Mouse (Mus musculus) embryonic facial prominence, embryonic 15.5 days (tissue): ENCODE measurements at regions not wholly inside any gene's neighbourhood (a gene's known extent, or its start where the extent isn't known, plus 50 kb on each side); places are given as distances from the start of the nearest gene placed in this dataset.

Experiments
- ATAC-seq: fragments of 200-750 bp; cut with Nextera tagmentation; 2 replicates; pipeline ENCODE4 v1.8.0; 2017; ENCODE audit warnings: low read depth, moderate TSS enrichment; ENCODE audit not compliant: insufficient number of reproducible peaks, low FRiP score, low TSS enrichment
- H3K27ac ChIP-seq: fragments of 300-500 bp; sonication (generic); replicated peaks from 2 replicates; pipeline ENCODE4 v1.5.1; 2015; ENCODE audit warnings: mild to moderate bottlenecking, inconsistent platforms
- H3K27me3 ChIP-seq: fragments of 300-500 bp; sonication (generic); 2 replicates; pipeline ENCODE4 v1.6.1; 2015; ENCODE audit warnings: inconsistent platforms
- H3K36me3 ChIP-seq: fragments of 300-500 bp; sonication (generic); 2 replicates; pipeline ENCODE4 v1.6.1; 2015; ENCODE audit warnings: mild to moderate bottlenecking, inconsistent platforms
- H3K4me1 ChIP-seq: fragments of 300-500 bp; sonication (generic); 2 replicates; pipeline ENCODE4 v1.6.1; 2015; ENCODE audit warnings: inconsistent platforms
- H3K4me2 ChIP-seq: fragments of 300-500 bp; sonication (generic); replicated peaks from 2 replicates; pipeline ENCODE4 v1.6.1; 2015; ENCODE audit warnings: mild to moderate bottlenecking, inconsistent platforms
- H3K4me3 ChIP-seq: fragments of 300-500 bp; sonication (generic); replicated peaks from 2 replicates; pipeline ENCODE4 v1.5.1; 2015; ENCODE audit warnings: mild to moderate bottlenecking, inconsistent platforms
- H3K9ac ChIP-seq: fragments of 300-500 bp; sonication (generic); 2 replicates; pipeline ENCODE4 v1.6.1; 2015; ENCODE audit warnings: inconsistent platforms
- H3K9me3 ChIP-seq: fragments of 300-500 bp; sonication (generic); replicated peaks from 2 replicates; pipeline ENCODE4 v1.6.1; 2016; ENCODE audit warnings: inconsistent platforms
- WGBS: fragments of 180-500 bp; shearing (Covaris S2); methylation state at CpG from one replicate; pipeline ENCODE4 v1.1.7; 2015; 5-methylcytosine and 5-hydroxymethylcytosine counted together

GRCm38 (mm10) chr6:117609476-117610404 is 231.2 kb upstream of the Zfp637 start:
- ATAC-seq = peak; percentile 84
- no peak overlapping the region for H3K4me2 ChIP-seq
- no peak overlapping the region for H3K9ac ChIP-seq
- WGBS = 38% methylated on average over 11 of the region's 11 CpGs
- H3K9me3 ChIP-seq = no peaks in the 10 kb centered on the region
- peak overlapping the region; percentile 34 for H3K27ac ChIP-seq
- no peak overlapping the region for H3K4me3 ChIP-seq
- no peaks in the 10 kb centered on the region for H3K36me3 ChIP-seq
- H3K4me1 ChIP-seq = peaks cover 34% of the 10 kb centered on the region
- no peaks in the 10 kb centered on the region for H3K27me3 ChIP-seq

GRCm38 (mm10) chr6:117611281-117611680 is 229.7 kb upstream of the Zfp637 start:
- Histone ChIP-seq H3K27ac (no peak overlapping the region), H3K4me2 (no peak overlapping the region), H3K4me1 (peaks cover 35% of the 10 kb centered on the region), H3K4me3 (no peak overlapping the region), H3K36me3 (no peaks in the 10 kb centered on the region), H3K9ac (no peak overlapping the region), H3K27me3 (no peaks in the 10 kb centered on the region), H3K9me3 (no peaks in the 10 kb centered on the region)
- ATAC-seq = no peak
- WGBS = 77% methylated on average over 10 of the region's 10 CpGs

GRCm38 (mm10) chr6:117611965-117612364 is 229.0 kb upstream of the Zfp637 start:
- Histone ChIP-seq H3K4me3 (no peak overlapping the region), H3K4me2 (no peak overlapping the region), H3K9me3 (no peaks in the 10 kb centered on the region), H3K36me3 (no peaks in the 10 kb centered on the region), H3K9ac (no peak overlapping the region), H3K27ac (no peak overlapping the region), H3K4me1 (peaks cover 35% of the 10 kb centered on the region), H3K27me3 (no peaks in the 10 kb centered on the region)
- ATAC-seq = no peak
- 74% methylated on average over 8 of the region's 8 CpGs for WGBS

- Histone ChIP-seq H3K9ac (no peak overlapping the region), H3K9me3 (no peaks in the 10 kb centered on the region), H3K4me1 (peaks cover 35% of the 10 kb centered on the region), H3K36me3 (no peaks in the 10 kb centered on the region), H3K4me3 (no peak overlapping the region), H3K4me2 (no peak overlapping the region), H3K27ac (no peak overlapping the region), H3K27me3 (no peaks in the 10 kb centered on the region)
- 46% methylated on average over 8 of the region's 8 CpGs for WGBS
- no peak for ATAC-seq
Measured at GRCm38 (mm10) chr6:117612421-117612820, 228.6 kb upstream of the Zfp637 start.

- H3K36me3 ChIP-seq = no peaks in the 10 kb centered on the region
- WGBS = 25% methylated on average over 11 of the region's 11 CpGs
- 0 out of 2 replicates have a peak overlapping the region, but pooled peaks have one; percentile 17 for H3K4me2 ChIP-seq
- H3K4me3 ChIP-seq = no peak overlapping the region
- H3K9me3 ChIP-seq = no peaks in the 10 kb centered on the region
- H3K27me3 ChIP-seq = no peaks in the 10 kb centered on the region
- peak; percentile 49 for ATAC-seq
- H3K4me1 ChIP-seq = peaks cover 35% of the 10 kb centered on the region
- no peak overlapping the region for H3K9ac ChIP-seq
- H3K27ac ChIP-seq = peak overlapping the region; percentile 63
Measured at GRCm38 (mm10) chr6:117613656-117614350, 227.2 kb upstream of the Zfp637 start.

- Histone ChIP-seq H3K4me2 (peak overlapping the region; percentile 17; the same call in 1 of the 2 replicates), H3K9ac (no peak overlapping the region), H3K27ac (peak overlapping the region; percentile 63), H3K4me3 (no peak overlapping the region), H3K9me3 (no peaks in the 10 kb centered on the region), H3K27me3 (no peaks in the 10 kb centered on the region), H3K36me3 (no peaks in the 10 kb centered on the region), H3K4me1 (peaks cover 32% of the 10 kb centered on the region)
- 61% methylated on average over 6 of the region's 6 CpGs for WGBS
- no peak for ATAC-seq
Measured at GRCm38 (mm10) chr6:117614386-117614785, 226.6 kb upstream of the Zfp637 start.

- H3K4me1 ChIP-seq = peaks cover 22% of the 10 kb centered on the region
- no peak overlapping the region for H3K4me2 ChIP-seq
- WGBS = 88% methylated on average over 6 of the region's 6 CpGs
- H3K36me3 ChIP-seq = no peaks in the 10 kb centered on the region
- H3K9ac ChIP-seq = no peak overlapping the region
- no peak overlapping the region for H3K27ac ChIP-seq
- H3K9me3 ChIP-seq = no peaks in the 10 kb centered on the region
- H3K27me3 ChIP-seq = no peaks in the 10 kb centered on the region
- no peak overlapping the region for H3K4me3 ChIP-seq
- ATAC-seq = no peak
Measured at GRCm38 (mm10) chr6:117617168-117617567, 223.8 kb upstream of the Zfp637 start.

GRCm38 (mm10) chr6:117617951-117618350 is 223.0 kb upstream of the Zfp637 start:
- no peak overlapping the region for H3K27ac ChIP-seq
- no peak overlapping the region for H3K4me3 ChIP-seq
- no peaks in the 10 kb centered on the region for H3K36me3 ChIP-seq
- peaks cover 17% of the 10 kb centered on the region for H3K4me1 ChIP-seq
- no peak overlapping the region for H3K4me2 ChIP-seq
- WGBS = 34% methylated on average over 4 of the region's 4 CpGs
- no peak for ATAC-seq
- no peaks in the 10 kb centered on the region for H3K9me3 ChIP-seq
- no peak overlapping the region for H3K9ac ChIP-seq
- no peaks in the 10 kb centered on the region for H3K27me3 ChIP-seq

GRCm38 (mm10) chr6:117619606-117620005 is 221.4 kb upstream of the Zfp637 start:
- no peak overlapping the region for H3K9ac ChIP-seq
- no peak overlapping the region for H3K4me3 ChIP-seq
- H3K27me3 ChIP-seq = no peaks in the 10 kb centered on the region
- WGBS = 64% methylated on average over 2 of the region's 2 CpGs
- peaks cover 2% of the 10 kb centered on the region; the same call in 1 of the 2 replicates for H3K4me1 ChIP-seq
- no peak for ATAC-seq
- no peak overlapping the region for H3K4me2 ChIP-seq
- H3K27ac ChIP-seq = no peak overlapping the region
- no peaks in the 10 kb centered on the region for H3K9me3 ChIP-seq
- H3K36me3 ChIP-seq = no peaks in the 10 kb centered on the region

- 72% methylated on average over 6 of the region's 6 CpGs for WGBS
- no peak overlapping the region for H3K27ac ChIP-seq
- H3K27me3 ChIP-seq = no peaks in the 10 kb centered on the region
- H3K4me3 ChIP-seq = no peak overlapping the region
- no peak overlapping the region for H3K9ac ChIP-seq
- H3K36me3 ChIP-seq = no peaks in the 10 kb centered on the region
- ATAC-seq = no peak
- no peaks in the 10 kb centered on the region for H3K4me1 ChIP-seq
- H3K4me2 ChIP-seq = no peak overlapping the region
- H3K9me3 ChIP-seq = no peaks in the 10 kb centered on the region
Measured at GRCm38 (mm10) chr6:117622446-117622845, 218.5 kb upstream of the Zfp637 start.

- Histone ChIP-seq H3K4me1 (no peaks in the 10 kb centered on the region), H3K9ac (no peak overlapping the region), H3K9me3 (no peaks in the 10 kb centered on the region), H3K4me3 (no peak overlapping the region), H3K27me3 (no peaks in the 10 kb centered on the region), H3K4me2 (no peak overlapping the region), H3K36me3 (no peaks in the 10 kb centered on the region), H3K27ac (no peak overlapping the region)
- no peak for ATAC-seq
Measured at GRCm38 (mm10) chr6:117622946-117623345, 218.0 kb upstream of the Zfp637 start.
